ENCODE assay signal across 8 mouse cellular contexts in genomic region chr3:90639511-90640154, GRCm38 (mm10). TPM values are rescaled to one million over a fixed set of nuclear protein-coding genes. Genes with fewer than 3 reads are reported as not detected.
A peak's percentile ranks its signal among the peaks of the same experiment; 100 is the strongest.
DNase-seq lines count a peak whose midpoint lies in the region; ATAC-seq lines count a peak whose summit lies in the region.

No protein-coding gene starts in this region.

- DNase-seq in adrenal gland, postnatal 10 days: peak; percentile 30
- no peak for DNase-seq in adrenal gland, adult 8-10 months
- DNase-seq in left cerebral cortex, postnatal 4 days: peak; percentile 21
- no peak for DNase-seq in left cerebral cortex, postnatal 36 days (ENCODE audit: low spot score in 2 of 2)
- DNase-seq in mesoderm, embryonic 11.5 days (ENCODE audit: low read depth, low spot score): peak; percentile 26
- DNase-seq in urinary bladder, postnatal 36 days (ENCODE audit: low spot score in 2 of 2): no peak
- DNase-seq in urinary bladder, postnatal 4 days (ENCODE audit: low spot score in 2 of 2): no peak

- ATAC-seq in common myeloid progenitor, adult 5-6 weeks (replicated peaks; ENCODE audit: low read depth, poor library complexity, severe bottlenecking): peak; percentile 93

- intact Hi-C loops in left cerebral cortex, postnatal 4 days (cut with DNase I): no loop called here
- intact Hi-C loops in left cerebral cortex, postnatal 36 days (cut with DNase I): no loop called here

RNA-seq across cellular contexts. Expression of gene S100a7a, which starts 14.2 kb away (rescaled TPM):
- total RNA-seq in adrenal gland, postnatal 10 days (2021): under 1 TPM in 1 of 2 experiments, not detected in 1; 0.33 TPM
- total RNA-seq in adrenal gland, adult 8-10 months (2022): under 1 TPM in 1 of 4 experiments, not detected in 3; 0.28 TPM
- total RNA-seq in left cerebral cortex, postnatal 4 days (2021): under 1 TPM; 0.30 to 0.46 TPM
- total RNA-seq in left cerebral cortex, postnatal 36 days (2021): under 1 TPM; 0.57 to 0.59 TPM
- total RNA-seq in common myeloid progenitor, adult 5-6 weeks (2017): not detected in 2 replicates

RNA-seq across cellular contexts. Expression of gene S100a6, which starts 27.0 kb away (rescaled TPM):
- total RNA-seq in adrenal gland, postnatal 10 days (2021): 10 to 100 TPM; 72.2 to 82.8 TPM
- 10 to 100 TPM; 57.0 to 92.3 (median 67.2) TPM for total RNA-seq in adrenal gland, adult 8-10 months (2022)
- total RNA-seq in left cerebral cortex, postnatal 4 days (2021): 10 to 100 TPM; 13.1 to 20.7 TPM
- total RNA-seq in left cerebral cortex, postnatal 36 days (2021): 10 to 100 TPM; 28.7 to 30.9 TPM
- total RNA-seq in common myeloid progenitor, adult 5-6 weeks (2017): 8.0 and 14.7 TPM in 2 replicates

RNA-seq across cellular contexts. Expression of gene S100a8, which starts 29.1 kb away (rescaled TPM):
- total RNA-seq in adrenal gland, postnatal 10 days (2021): 10 to 100 TPM; 61.2 to 94.6 TPM
- total RNA-seq in adrenal gland, adult 8-10 months (2022): 1 to 10 TPM in 3 of 4 experiments, under 1 TPM in 1; 0.58 to 2.3 (median 1.2) TPM
- total RNA-seq in left cerebral cortex, postnatal 4 days (2021): 1 to 10 TPM; 1.5 to 1.7 TPM
- 1 to 10 TPM in 1 of 2 experiments, not detected in 1; 1.5 TPM for total RNA-seq in left cerebral cortex, postnatal 36 days (2021)
- 430 and 433 TPM in 2 replicates for total RNA-seq in common myeloid progenitor, adult 5-6 weeks (2017)

RNA-seq across cellular contexts. Expression of gene S100a5, which starts 31.3 kb away (rescaled TPM):
- not detected for total RNA-seq in adrenal gland, postnatal 10 days (2021)
- total RNA-seq in adrenal gland, adult 8-10 months (2022): not detected
- total RNA-seq in left cerebral cortex, postnatal 4 days (2021): not detected
- total RNA-seq in left cerebral cortex, postnatal 36 days (2021): not detected
- not detected in 2 replicates for total RNA-seq in common myeloid progenitor, adult 5-6 weeks (2017)

RNA-seq across cellular contexts. Expression of gene S100a4, which starts 36.1 kb away (rescaled TPM):
- 10 to 100 TPM; 16.9 to 18.5 TPM for total RNA-seq in adrenal gland, postnatal 10 days (2021)
- 10 to 100 TPM in 2 of 4 experiments, 1 to 10 TPM in 2; 7.5 to 22.9 (median 12.5) TPM for total RNA-seq in adrenal gland, adult 8-10 months (2022)
- 1 to 10 TPM; 3.3 to 6.2 TPM for total RNA-seq in left cerebral cortex, postnatal 4 days (2021)
- total RNA-seq in left cerebral cortex, postnatal 36 days (2021): 1 to 10 TPM; 3.7 to 4.0 TPM
- 15.1 and 35.7 TPM in 2 replicates for total RNA-seq in common myeloid progenitor, adult 5-6 weeks (2017)

Comparison
In these comparisons a context has a peak if more than half of its experiments do, and no peak if none do; other contexts are left out.
1. DNase-seq: peak in adrenal gland, postnatal 10 days (single experiment), left cerebral cortex, postnatal 4 days (single experiment) and mesoderm, embryonic 11.5 days (single experiment); none in adrenal gland, adult 8-10 months (single experiment), left cerebral cortex, postnatal 36 days (0 of 2), urinary bladder, postnatal 36 days (0 of 2) and urinary bladder, postnatal 4 days (0 of 2).
2. RNA of gene S100a8, which starts 29.1 kb away (total RNA-seq): 430 to 433 TPM in common myeloid progenitor, adult 5-6 weeks and 61.2 to 94.6 TPM in adrenal gland, postnatal 10 days; 1.5 to 1.7 TPM in left cerebral cortex, postnatal 4 days, 1.5 TPM in left cerebral cortex, postnatal 36 days and 0.58 to 2.3 TPM in adrenal gland, adult 8-10 months; every median in the first group is over 10 times any median in the second.